Mouse (Mus musculus) cerebellum, postnatal 14 days (tissue): ENCODE results near the gene Stk39.

ENCODE experiments used
- DNase-seq, 2 experiments: peaks; one replicate each; pipeline ENCODE4 v3.0.0; 2021; ENCODE audit warnings: mixed read lengths in 2 of 2

Stk39 gene

DNA sequence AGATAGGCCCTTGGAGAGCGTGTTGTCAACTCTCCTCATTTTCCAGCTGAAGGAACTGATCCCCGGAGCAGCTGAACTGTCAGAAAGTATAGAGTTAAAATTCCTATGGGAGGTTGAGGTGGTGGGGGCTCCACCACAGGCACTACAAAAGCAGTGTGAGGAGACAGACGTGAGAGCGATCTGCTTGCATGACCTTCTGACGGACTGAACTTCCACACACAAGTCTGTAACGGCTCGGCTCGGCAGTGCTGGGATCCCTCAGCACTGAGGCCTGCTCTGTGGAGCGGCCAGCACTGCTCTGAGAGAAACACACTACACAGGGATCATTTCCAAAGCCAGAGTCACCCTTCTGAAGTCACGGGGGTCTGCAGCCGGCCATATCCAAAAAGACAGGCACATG is 92.4 kb downstream of the Stk39 start:
- DNase-seq = no peak

GRCm38 (mm10) chr2:68378319-68378718 is 93.7 kb downstream of the Stk39 start:
- no peak for DNase-seq

DNA sequence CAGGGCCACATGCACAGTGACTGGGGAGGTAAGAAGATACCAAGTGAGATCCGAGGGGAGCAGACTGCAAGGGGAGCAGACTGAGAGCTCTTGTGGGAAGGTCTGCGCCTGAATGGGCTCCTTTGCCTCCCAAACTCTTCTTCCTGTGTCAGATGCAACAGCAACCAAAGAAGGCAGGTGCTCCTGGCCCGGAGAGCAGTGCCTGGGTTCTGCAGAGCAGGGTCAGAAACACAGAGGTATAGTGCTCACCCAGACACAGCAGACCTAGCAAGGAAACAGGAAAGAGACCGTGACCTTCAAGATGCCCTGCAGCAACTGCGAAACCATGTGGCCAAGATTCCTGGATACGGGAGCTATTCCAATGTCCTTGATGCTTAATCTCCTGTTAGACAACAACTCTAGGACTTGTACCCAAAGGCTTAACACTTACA is 94.8 kb downstream of the Stk39 start:
- DNase-seq = no peak

DNA sequence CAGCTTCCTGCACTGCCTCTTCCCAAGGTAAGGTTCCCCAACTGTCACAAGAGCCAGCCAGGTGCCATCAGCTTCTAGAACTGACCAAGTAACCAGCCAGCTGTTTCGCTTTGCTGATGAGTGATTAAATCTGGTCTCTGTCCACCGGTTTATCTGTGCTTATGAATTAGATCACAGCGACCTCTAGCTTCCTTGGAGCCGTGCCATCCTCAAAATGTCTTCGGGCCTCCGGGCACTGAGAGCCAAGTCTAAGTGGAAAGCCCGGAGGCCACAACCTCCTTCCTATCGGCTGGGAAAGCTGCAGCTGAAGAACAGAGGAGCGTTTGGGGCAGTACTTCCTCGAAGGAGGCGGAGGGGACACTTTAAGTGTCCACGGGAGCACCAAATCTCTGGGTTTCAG is 95.4 kb downstream of the Stk39 start:
- DNase-seq = peak; percentile 50 to 70

DNA sequence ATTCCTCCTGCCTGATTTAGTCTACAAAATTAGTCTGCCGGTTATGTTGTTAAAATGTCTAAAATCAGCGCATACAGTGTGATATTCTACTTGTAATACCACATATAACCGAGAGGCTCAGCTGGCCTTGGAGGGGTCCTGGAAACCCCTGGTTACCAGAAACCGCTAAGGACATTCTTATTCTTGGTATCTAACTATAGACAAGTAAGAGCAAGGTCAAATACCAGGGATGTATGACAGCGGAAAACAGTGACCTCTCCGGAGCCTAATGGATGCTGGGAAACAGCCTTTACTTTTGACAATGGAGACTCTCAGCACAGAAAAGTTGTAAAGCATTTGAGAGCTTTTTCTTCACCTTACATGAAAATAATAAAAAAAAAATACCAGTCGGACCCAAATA is 97.9 kb downstream of the Stk39 start:
- no peak for DNase-seq

DNA sequence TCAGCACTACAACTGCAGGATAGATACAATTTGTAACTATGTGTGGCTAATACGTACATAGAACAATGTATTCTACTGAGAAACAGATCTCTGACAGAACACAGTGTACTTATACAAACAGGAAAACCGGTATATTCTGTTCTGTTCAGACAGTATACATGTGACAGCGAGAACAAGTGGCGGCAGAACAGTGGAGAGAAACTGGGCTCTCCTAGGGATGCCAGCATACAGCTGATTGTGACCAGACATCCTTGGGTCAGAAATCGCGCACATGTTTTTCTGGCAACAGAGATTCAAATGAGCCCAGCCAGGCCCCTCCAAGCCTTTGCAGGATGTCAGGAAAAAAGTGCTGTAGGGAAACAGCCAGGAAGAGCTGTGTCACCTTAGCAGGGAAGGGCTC is 100.2 kb downstream of the Stk39 start:
- DNase-seq = no peak

DNA sequence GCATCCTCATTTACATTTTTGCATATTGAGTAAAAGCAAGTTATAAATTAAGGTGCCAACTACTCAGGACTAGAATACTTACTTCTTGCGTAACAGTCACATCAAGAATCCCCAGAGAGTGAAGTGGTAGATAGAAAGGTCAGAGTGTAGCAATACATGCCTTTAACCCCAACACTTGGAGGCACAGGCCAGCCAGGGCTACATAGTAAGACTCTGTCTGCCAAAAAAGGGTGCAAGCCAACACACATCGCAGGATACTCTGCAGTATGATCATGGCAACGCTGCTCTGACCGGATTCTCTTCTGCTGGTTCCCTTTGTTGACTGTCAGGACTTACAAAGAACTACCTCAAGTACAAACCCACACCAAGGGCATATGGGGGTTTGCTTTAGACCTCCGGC is 101.7 kb downstream of the Stk39 start:
- no peak for DNase-seq

DNA sequence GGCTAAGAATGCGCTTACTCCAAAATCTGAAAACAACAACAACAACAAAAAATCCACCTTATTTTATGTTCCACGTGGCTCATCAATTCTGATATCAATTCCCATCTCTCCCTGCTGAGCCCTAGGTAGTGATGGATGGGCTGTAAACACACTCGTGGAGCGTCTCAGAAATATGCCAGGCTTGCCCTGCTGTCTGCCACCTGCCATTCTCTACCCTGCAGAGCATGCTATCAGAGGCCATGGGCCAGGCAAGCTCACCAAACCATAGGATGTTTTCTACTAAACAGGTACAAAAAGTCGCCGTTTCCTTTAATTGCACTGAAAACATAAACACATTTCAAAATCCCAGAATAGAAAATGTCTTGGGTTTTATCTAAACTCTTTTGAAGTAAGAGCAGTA is 103.0 kb downstream of the Stk39 start:
- DNase-seq = peak in 1 of 2 experiments; percentile 60

GRCm38 (mm10) chr2:68367944-68368343 is 104.1 kb downstream of the Stk39 start:
- DNase-seq = no peak

DNA sequence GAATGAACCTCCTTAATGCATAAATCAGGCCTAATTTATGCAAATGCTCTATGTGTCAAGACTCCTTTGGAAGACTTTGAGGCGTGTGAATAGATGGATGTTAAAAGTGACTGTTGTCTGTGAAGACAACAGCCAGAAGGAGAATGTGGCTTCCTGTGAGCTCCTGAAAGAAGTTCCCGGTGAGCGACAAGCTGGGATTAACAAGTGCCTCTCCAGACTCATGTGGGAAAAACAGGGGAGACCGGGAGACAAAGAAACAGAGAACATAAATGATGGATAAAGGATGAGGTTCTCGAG is 105.2 kb downstream of the Stk39 start:
- no peak for DNase-seq

DNA sequence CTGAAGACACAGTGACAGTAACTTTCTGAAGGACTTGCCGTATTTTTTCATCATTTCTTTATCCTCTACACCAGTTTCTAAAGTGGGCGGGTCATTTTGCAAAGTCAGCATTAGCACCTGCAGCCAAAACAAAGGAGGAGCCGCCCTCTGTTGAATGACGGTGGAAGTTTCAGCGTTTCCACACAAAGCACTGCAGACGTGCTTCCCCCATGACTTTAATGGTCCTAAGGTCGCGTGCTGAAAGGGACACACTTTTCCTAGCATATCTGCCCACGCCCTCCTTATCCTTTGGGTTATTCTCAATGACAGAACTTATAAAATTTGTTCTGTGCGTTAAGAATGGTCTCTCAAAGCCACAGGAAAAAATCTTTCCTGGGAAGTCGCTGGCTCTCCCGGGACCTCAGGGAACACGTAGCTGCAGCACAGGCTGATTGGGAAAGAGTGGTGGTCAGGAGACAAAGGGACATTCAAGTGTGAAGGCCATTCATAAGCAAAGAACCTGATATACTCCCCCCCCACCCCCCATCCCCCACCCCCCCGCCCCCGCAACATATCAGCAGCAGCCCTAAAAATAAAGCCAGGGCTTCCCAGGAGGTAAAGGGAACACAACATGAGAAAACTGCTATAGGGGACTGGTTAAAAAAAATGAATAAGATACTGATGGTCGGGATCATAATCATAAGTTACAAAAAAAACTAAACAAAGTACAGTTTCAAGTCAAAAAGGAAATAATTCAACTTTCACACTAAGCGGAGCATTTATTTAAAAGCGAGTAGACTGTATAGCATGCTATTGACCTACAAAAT is 105.8 kb downstream of the Stk39 start:
- no peak for DNase-seq

GRCm38 (mm10) chr2:68365504-68365903 is 106.6 kb downstream of the Stk39 start:
- DNase-seq = no peak

- peak; percentile 61 to 70 for DNase-seq
Observed at GRCm38 (mm10) chr2:68364181-68364900, 107.7 kb downstream of the Stk39 start.

DNA sequence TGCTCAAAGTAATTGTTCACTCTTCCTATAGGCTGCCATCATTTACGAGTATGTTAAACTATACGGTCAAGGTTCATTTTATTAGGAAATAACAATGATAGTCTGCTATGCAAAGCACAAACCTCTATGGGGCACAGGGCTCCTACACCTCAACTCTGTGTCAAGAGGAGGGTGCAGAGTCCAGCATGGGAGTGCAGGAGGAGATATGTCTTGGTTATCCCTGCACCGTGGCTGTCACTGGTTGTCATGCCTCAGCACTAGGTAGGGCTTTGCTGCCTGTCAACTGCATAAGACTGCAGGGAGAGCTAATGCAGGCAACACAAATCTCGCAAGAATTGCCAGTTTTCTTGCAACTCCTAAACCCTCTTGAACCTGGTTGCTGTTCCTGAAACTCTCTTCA is 108.9 kb downstream of the Stk39 start:
- DNase-seq = no peak

DNA sequence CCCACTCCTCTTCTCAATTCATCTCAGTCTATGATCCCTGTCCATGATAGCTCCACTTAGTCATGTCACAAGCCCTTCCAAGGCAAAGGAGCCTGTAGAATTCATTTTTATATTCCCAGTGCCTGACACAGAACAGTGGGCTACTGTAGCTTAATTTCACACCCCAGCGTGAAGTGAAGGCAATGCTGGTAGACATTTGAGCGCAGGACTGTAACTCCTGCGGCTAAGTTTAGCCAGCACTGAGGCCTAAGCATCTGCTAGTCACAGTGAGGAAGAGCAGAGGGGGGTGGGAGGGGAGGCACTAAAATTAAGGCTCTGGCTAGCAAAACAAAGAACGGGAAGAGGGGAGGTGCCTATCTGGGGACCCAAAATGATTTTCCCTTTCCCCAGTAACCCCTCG is 110.4 kb downstream of the Stk39 start:
- no peak for DNase-seq

DNA sequence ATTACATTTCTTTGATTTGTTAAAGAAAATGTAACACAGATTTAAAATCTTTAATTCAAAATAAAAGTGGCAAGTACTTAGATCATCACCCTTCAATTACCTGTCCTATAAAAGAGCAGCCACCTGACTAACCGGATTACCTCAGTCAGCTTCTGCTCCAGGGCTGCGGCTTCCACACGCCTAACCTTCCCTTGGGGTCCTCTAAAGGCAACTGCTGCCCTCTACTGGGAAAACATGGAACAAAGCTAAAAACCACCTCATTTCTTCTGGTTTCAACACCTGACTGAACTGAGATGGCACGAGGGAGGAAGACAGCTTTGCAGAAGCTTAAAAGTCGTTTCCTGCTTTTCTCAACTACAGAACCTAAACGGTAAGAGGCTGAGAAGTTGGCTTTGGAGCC is 121.4 kb downstream of the Stk39 start:
- DNase-seq = peak; percentile 86 to 87

DNA sequence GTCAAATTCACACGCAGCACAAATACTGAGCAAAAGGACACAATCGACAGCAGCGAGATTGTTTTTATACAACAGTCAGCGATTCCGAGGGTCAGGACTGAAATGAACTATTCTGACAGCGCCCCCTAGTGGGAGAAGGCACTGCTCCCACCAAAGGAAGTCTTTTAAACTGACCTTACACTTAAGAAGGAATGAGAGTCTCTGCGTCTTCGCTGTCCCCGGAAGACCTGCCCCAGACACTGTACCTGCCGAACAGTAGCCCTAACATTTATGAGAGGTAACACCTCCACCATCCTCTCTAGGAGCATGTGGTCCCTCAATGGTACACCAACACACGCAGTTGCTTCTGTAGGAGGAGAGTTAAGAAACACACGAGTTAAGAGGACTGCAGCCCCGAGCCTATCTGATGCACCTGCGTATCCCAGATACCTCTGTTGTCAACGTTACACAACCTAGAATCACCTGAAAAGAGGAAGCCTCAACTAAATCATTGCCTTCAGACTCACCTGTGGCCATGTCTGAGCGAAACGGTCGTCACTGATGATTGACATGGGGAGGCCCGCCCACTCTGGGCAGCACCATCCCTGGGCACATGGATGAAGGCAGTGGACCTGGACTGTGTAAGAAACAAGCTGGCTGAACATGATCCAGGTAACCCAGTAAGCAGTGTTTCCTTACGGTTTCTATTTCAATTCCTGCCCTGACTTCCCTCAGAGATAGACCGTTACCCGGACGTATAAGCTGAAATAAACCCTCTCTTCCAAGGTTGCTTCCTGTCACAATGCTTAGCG is 122.3 kb downstream of the Stk39 start:
- DNase-seq = peak; percentile 91 to 95

GRCm38 (mm10) chr2:68348966-68349365 is 123.1 kb downstream of the Stk39 start:
- DNase-seq = no peak

DNA sequence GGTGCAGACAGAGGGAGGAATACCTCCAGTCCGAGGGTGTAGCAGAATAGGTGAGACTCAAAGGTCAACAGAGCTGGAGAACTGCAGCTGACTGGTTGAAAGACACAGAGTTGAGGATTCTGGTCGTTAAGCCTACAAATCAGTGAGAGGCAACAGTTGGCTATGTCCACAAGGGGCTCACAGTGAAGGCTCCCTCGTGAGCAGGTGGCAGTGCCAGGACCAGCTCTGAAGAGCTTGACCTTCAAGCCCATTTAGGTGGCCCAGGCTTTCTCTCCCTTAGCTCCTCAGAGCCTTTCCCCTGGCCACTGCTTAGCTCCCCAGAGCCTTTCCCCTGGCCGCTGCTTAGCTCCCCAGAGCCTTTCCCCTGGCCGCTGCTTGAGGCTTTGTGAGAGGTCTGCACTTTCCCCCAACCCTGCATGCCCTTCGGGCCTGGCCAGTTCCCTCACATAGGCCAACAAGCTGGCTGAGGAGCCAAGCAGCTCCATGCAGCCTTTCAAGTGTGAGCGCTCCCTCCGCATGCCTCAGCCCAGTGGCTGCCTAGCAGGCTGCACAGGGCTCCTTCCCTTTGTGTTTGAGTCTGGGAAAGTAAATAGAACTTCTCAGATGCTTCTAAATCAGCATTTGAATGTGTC is 125.3 kb downstream of the Stk39 start:
- DNase-seq = no peak

- no peak for DNase-seq
Observed at GRCm38 (mm10) chr2:68345269-68345668, 126.8 kb downstream of the Stk39 start.

DNA sequence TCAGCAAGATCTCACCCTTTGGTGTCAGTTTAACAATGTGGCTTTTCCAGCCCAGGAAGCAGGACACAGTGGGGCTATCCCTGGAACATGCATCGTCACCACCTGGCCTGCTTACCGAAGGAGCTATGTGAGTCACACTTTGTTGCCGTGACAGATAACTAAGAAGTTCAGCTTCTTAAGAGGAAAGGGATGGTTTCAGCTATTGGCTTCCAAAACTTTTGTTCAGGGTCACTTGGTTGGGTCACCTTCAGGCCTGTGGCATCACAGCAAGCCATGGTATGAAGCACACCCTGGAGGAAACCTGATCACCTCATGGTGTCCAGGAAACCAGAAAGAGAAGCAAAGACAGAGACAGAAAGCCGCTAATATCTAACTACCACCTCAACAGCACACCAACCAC is 128.3 kb downstream of the Stk39 start:
- DNase-seq = no peak

GRCm38 (mm10) chr2:68342122-68342646 is 129.9 kb downstream of the Stk39 start:
- DNase-seq = no peak

- DNase-seq = no peak
Observed at GRCm38 (mm10) chr2:68336913-68337312, 135.2 kb downstream of the Stk39 start.
